Mouse (Mus musculus): Measurements from ENCODE around the gene Carm1. TPM values are rescaled to one million over a fixed set of nuclear protein-coding genes. Genes with fewer than 3 reads are reported as not detected.

Gene Carm1
- 78.9 and 93.7 TPM in 2 replicates for polyA plus RNA-seq (2014; fragmentation: Nextera tagmentation; extraction: Ambion mirVana)

- no peak for DNase-seq (ENCODE audit: low spot score)
- Histone ChIP-seq H3K4me2 (ENCODE audit: low read depth, severe bottlenecking) (peak within 1 kb of the TSS; percentile 79), H3K27ac (replicated peaks; ENCODE audit: low read depth, low read length) (peak within 1 kb of the TSS; percentile 98), H3K9me3 (ENCODE audit: control insufficient read depth, low read length) (no peaks in the 10 kb centered on the region), H3K27me3 (ENCODE audit: control insufficient read depth, insufficient read depth, low read length) (no peaks in the 10 kb centered on the region), H3K4me1 (ENCODE audit: control insufficient read depth, insufficient read depth, low read length) (peaks cover 13% of the 10 kb centered on the region; the same call in 1 of the 2 replicates), H3K36me3 (ENCODE audit: control insufficient read depth, insufficient read depth, low read length) (peaks cover 3% of the 10 kb centered on the region; the same call in 1 of the 2 replicates), H3K9ac (ENCODE audit: low read length) (peak within 1 kb of the TSS; percentile 98), H3K4me3 (ENCODE audit: low read depth, low read length) (peak within 1 kb of the TSS; percentile 80)
- no peak for ATAC-seq (ENCODE audit: insufficient number of reproducible peaks, low FRiP score, low TSS enrichment, low read depth)
- WGBS = 0% methylated on average over 2 of the region's 52 CpGs
Measured at GRCm38 (mm10) chr9:21546789-21547074, at the start of gene Carm1. Gene Carm1, plus strand, starts transcription at chr9:21546894.

GRCm38 (mm10) chr9:21497050-21497542, 49.6 kb upstream of the Carm1 start:
- Histone ChIP-seq H3K9ac (ENCODE audit: low read length) (peak overlapping the region; percentile 47), H3K4me1 (ENCODE audit: control insufficient read depth, insufficient read depth, low read length) (0 out of 2 replicates have a peak, but pooled peaks cover 2% of the 10 kb centered on the region), H3K9me3 (ENCODE audit: control insufficient read depth, low read length) (no peaks in the 10 kb centered on the region), H3K27ac (replicated peaks; ENCODE audit: low read depth, low read length) (peak overlapping the region; percentile 88), H3K4me3 (ENCODE audit: low read depth, low read length) (no peak overlapping the region), H3K4me2 (ENCODE audit: low read depth, severe bottlenecking) (peak overlapping the region; percentile 3; the same call in 1 of the 2 replicates), H3K27me3 (ENCODE audit: control insufficient read depth, insufficient read depth, low read length) (no peaks in the 10 kb centered on the region), H3K36me3 (ENCODE audit: control insufficient read depth, insufficient read depth, low read length) (peaks cover 11% of the 10 kb centered on the region; the same call in 1 of the 2 replicates)
- 65% methylated on average over 16 of the region's 16 CpGs for whole genome bisulfite sequencing
- DNase-seq (ENCODE audit: low spot score) = no peak
- ATAC-seq (ENCODE audit: insufficient number of reproducible peaks, low FRiP score, low TSS enrichment, low read depth) = peak; percentile 38

DNA sequence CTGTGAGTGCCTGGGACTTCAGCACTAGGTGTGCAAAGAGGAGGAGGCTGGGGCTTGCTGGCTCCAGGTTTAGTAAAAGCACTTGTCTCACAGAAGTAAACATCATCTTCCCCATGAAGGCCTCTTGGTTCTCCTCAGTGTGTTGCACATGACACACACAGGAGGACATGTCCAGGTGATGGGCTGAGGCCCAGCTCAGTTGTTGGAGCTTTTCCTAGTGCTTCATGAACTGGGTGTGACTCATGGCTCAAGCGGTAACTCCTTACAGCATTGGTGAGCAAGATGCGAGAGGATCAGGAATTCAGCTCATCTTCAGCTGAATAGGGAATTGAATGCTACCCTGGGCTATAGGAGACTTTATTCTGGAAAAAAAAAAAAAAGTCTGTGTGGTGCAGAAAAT, 49.0 kb upstream of the Carm1 start:
- Histone ChIP-seq H3K9me3 (ENCODE audit: control insufficient read depth, low read length) (no peaks in the 10 kb centered on the region), H3K27ac (replicated peaks; ENCODE audit: low read depth, low read length) (peak overlapping the region; percentile 88), H3K36me3 (ENCODE audit: control insufficient read depth, insufficient read depth, low read length) (peaks cover 11% of the 10 kb centered on the region; the same call in 1 of the 2 replicates), H3K4me3 (ENCODE audit: low read depth, low read length) (no peak overlapping the region), H3K27me3 (ENCODE audit: control insufficient read depth, insufficient read depth, low read length) (no peaks in the 10 kb centered on the region), H3K4me1 (ENCODE audit: control insufficient read depth, insufficient read depth, low read length) (0 out of 2 replicates have a peak, but pooled peaks cover 2% of the 10 kb centered on the region), H3K9ac (ENCODE audit: low read length) (peak overlapping the region; percentile 47), H3K4me2 (ENCODE audit: low read depth, severe bottlenecking) (peak overlapping the region; percentile 3; the same call in 1 of the 2 replicates)
- no peak for ATAC-seq (ENCODE audit: insufficient number of reproducible peaks, low FRiP score, low TSS enrichment, low read depth)
- DNase-seq (ENCODE audit: low spot score) = no peak
- 90% methylated on average over 2 of the region's 2 CpGs for WGBS

GRCm38 (mm10) chr9:21498284-21498902, 48.3 kb upstream of the Carm1 start:
- no peak for ATAC-seq (ENCODE audit: insufficient number of reproducible peaks, low FRiP score, low TSS enrichment, low read depth)
- DNase-seq (ENCODE audit: low spot score) = no peak
- H3K4me3 ChIP-seq (ENCODE audit: low read depth, low read length) = no peak overlapping the region
- no peak overlapping the region for H3K9ac ChIP-seq (ENCODE audit: low read length)
- peaks cover 13% of the 10 kb centered on the region; the same call in 1 of the 2 replicates for H3K36me3 ChIP-seq (ENCODE audit: control insufficient read depth, insufficient read depth, low read length)
- WGBS = 91% methylated on average over 12 of the region's 12 CpGs
- H3K9me3 ChIP-seq (ENCODE audit: control insufficient read depth, low read length) = no peaks in the 10 kb centered on the region
- H3K27ac ChIP-seq (replicated peaks; ENCODE audit: low read depth, low read length) = no peak overlapping the region
- 0 out of 2 replicates have a peak, but pooled peaks cover 2% of the 10 kb centered on the region for H3K4me1 ChIP-seq (ENCODE audit: control insufficient read depth, insufficient read depth, low read length)
- no peak overlapping the region for H3K4me2 ChIP-seq (ENCODE audit: low read depth, severe bottlenecking)
- H3K27me3 ChIP-seq (ENCODE audit: control insufficient read depth, insufficient read depth, low read length) = no peaks in the 10 kb centered on the region

DNA sequence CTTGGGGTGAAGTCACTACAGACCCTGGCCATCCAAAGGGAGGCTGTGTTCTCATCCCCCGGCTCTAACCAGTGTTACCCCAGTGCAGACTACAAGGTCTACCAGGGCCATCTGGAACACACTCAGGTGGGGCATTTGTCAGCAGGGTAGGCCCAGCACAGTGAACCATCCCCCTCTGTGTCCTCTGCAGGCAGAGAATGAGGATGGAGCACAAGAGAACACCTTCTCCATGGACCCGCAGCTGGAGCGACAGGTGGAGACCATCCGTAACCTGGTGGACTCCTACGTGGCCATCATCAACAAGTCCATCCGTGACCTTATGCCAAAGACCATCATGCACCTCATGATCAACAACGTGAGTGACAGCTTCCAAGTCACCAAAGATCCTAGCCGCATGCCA, 43.3 kb upstream of the Carm1 start:
- no peak overlapping the region for H3K4me2 ChIP-seq (ENCODE audit: low read depth, severe bottlenecking)
- H3K4me3 ChIP-seq (ENCODE audit: low read depth, low read length) = no peak overlapping the region
- no peak overlapping the region for H3K27ac ChIP-seq (replicated peaks; ENCODE audit: low read depth, low read length)
- ATAC-seq (ENCODE audit: insufficient number of reproducible peaks, low FRiP score, low TSS enrichment, low read depth) (no peak), DNase-seq (ENCODE audit: low spot score) (no peak)
- no peaks in the 10 kb centered on the region for H3K27me3 ChIP-seq (ENCODE audit: control insufficient read depth, insufficient read depth, low read length)
- no peaks in the 10 kb centered on the region for H3K9me3 ChIP-seq (ENCODE audit: control insufficient read depth, low read length)
- H3K4me1 ChIP-seq (ENCODE audit: control insufficient read depth, insufficient read depth, low read length) = no peaks in the 10 kb centered on the region
- 97% methylated on average over 8 of the region's 8 CpGs for WGBS
- H3K36me3 ChIP-seq (ENCODE audit: control insufficient read depth, insufficient read depth, low read length) = peaks cover 22% of the 10 kb centered on the region
- H3K9ac ChIP-seq (ENCODE audit: low read length) = no peak overlapping the region

DNA sequence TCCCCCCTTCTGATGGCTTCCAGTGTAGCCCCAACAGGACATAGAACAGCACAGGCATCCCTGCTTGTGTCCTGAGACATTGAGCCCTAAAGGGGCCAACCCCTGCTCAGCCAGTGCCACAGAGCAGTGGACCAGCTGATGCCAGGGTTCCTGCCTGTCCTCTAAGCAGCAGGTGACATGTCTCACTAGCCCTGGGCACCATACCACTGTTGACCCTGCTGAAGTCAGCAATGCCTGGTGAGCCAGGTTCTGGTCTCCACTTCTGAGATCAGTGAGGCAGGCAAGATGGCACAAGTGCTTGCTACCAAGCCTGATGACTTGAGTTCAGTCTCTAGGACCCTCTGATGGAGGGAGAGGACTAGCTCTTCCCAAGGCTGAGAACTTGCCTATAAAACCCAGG, 40.9 kb upstream of the Carm1 start:
- H3K36me3 ChIP-seq (ENCODE audit: control insufficient read depth, insufficient read depth, low read length) = peaks cover 17% of the 10 kb centered on the region
- H3K4me1 ChIP-seq (ENCODE audit: control insufficient read depth, insufficient read depth, low read length) = peaks cover 7% of the 10 kb centered on the region
- ATAC-seq (ENCODE audit: insufficient number of reproducible peaks, low FRiP score, low TSS enrichment, low read depth) = no peak
- no peak overlapping the region for H3K4me3 ChIP-seq (ENCODE audit: low read depth, low read length)
- DNase-seq (ENCODE audit: low spot score) = no peak
- H3K4me2 ChIP-seq (ENCODE audit: low read depth, severe bottlenecking) = no peak overlapping the region
- no peak overlapping the region for H3K27ac ChIP-seq (replicated peaks; ENCODE audit: low read depth, low read length)
- H3K9me3 ChIP-seq (ENCODE audit: control insufficient read depth, low read length) = no peaks in the 10 kb centered on the region
- H3K9ac ChIP-seq (ENCODE audit: low read length) = no peak overlapping the region
- H3K27me3 ChIP-seq (ENCODE audit: control insufficient read depth, insufficient read depth, low read length) = no peaks in the 10 kb centered on the region

DNA sequence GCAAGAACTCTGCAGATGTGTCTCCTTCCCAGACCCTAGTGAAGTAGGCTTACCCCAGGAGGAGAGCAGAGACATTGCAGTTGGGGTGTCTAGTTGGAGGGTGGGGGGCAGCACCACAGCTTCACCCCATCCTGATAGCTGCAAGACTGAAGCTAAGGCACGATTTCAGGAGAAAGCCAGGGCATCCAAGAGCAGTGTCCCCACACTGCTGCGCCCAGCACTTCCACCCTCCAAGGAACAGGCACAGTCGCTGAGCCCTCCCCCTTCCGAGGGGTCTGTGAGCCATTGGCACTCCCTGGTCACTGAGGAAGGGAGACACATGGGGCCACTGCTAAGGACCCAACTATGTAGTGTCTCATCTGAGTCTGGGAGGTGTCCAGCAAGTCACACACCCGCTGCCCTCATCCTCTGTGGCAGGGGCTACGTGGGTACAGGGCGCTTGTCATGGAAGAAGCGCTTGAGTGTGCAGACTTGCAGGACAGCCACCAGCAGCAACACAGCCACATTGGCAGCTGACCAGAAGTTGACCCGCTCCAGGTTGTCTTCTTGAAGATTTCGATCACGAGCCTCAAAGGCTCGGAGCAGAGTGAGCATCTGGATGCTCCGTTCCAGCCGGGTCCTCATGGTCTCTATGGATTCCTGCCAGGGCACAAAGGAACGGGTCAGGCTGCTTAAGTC, 38.8 kb upstream of the Carm1 start:
- 94% methylated on average over 15 of the region's 15 CpGs for WGBS
- Histone ChIP-seq H3K27ac (replicated peaks; ENCODE audit: low read depth, low read length) (no peak overlapping the region), H3K4me3 (ENCODE audit: low read depth, low read length) (no peak overlapping the region), H3K4me2 (ENCODE audit: low read depth, severe bottlenecking) (no peak overlapping the region), H3K27me3 (ENCODE audit: control insufficient read depth, insufficient read depth, low read length) (no peaks in the 10 kb centered on the region), H3K9ac (ENCODE audit: low read length) (no peak overlapping the region), H3K9me3 (ENCODE audit: control insufficient read depth, low read length) (no peaks in the 10 kb centered on the region), H3K36me3 (ENCODE audit: control insufficient read depth, insufficient read depth, low read length) (peaks cover 17% of the 10 kb centered on the region), H3K4me1 (ENCODE audit: control insufficient read depth, insufficient read depth, low read length) (peaks cover 7% of the 10 kb centered on the region)
- ATAC-seq (ENCODE audit: insufficient number of reproducible peaks, low FRiP score, low TSS enrichment, low read depth) = no peak
- DNase-seq (ENCODE audit: low spot score) = no peak

GRCm38 (mm10) chr9:21508871-21509404, 37.8 kb upstream of the Carm1 start:
- Histone ChIP-seq H3K9me3 (ENCODE audit: control insufficient read depth, low read length) (no peaks in the 10 kb centered on the region), H3K27ac (replicated peaks; ENCODE audit: low read depth, low read length) (no peak overlapping the region), H3K4me2 (ENCODE audit: low read depth, severe bottlenecking) (peak overlapping the region; percentile 62), H3K9ac (ENCODE audit: low read length) (0 out of 2 replicates have a peak overlapping the region, but pooled peaks have one; percentile 30), H3K4me3 (ENCODE audit: low read depth, low read length) (peak overlapping the region; percentile 51; the same call in 1 of the 2 replicates), H3K27me3 (ENCODE audit: control insufficient read depth, insufficient read depth, low read length) (no peaks in the 10 kb centered on the region), H3K4me1 (ENCODE audit: control insufficient read depth, insufficient read depth, low read length) (peaks cover 7% of the 10 kb centered on the region), H3K36me3 (ENCODE audit: control insufficient read depth, insufficient read depth, low read length) (peaks cover 15% of the 10 kb centered on the region)
- DNase-seq (ENCODE audit: low spot score) (no peak), ATAC-seq (ENCODE audit: insufficient number of reproducible peaks, low FRiP score, low TSS enrichment, low read depth) (no peak)
- WGBS = 73% methylated on average over 7 of the region's 7 CpGs

Data from limb, embryonic 11.5 days (tissue).